Mouse (Mus musculus): Measurements from ENCODE around the gene Cuedc1. TPM values are rescaled to one million over a fixed set of nuclear protein-coding genes. Genes with fewer than 3 reads are reported as not detected.

Gene Cuedc1
- polyA plus RNA-seq (2015; fragmentation: Nextera tagmentation; extraction: Ambion mirVana) = 40.6 and 49.0 TPM in 2 replicates

DNA sequence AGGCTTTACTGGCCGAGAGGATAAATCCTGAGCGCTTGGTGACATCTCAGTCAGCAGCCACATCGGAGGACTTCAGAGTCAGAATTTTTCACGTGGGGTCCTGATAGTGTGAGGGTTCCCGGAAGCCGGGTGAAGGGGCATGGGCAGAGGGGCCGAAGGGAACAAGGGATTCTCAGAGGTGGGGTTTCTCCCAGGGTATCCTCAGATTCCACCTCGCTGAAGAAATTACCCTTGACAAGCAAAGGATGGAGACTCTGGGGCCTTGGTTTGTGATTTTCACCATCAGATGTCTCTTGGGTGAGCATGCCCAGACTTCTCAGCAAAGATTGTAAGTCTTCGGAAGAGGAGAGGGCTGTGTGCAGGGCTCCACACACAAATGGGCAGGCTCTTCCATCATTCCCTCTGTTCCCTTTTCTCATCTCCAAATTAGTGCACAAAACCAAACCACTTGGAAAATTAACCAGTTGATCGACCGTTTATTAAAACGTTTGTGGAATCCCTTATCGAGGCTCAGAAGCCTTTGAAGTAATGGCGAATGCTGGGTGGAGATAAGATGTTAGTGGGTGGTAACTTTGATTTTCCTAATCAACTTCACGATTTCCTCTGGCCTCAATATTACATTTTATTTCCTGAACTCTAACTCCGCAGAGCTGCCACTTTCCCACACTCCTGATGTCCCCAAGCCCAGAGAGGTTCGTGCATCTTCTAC is at the start of gene Cuedc1:
Gene Cuedc1 (plus strand): TSS at position 38 of the 709 bp plus-strand sequence.
- no peaks in the 10 kb centered on the region for H3K9me3 ChIP-seq (replicated peaks)
- H3K27me3 ChIP-seq (replicated peaks) = no peaks in the 10 kb centered on the region
- peak within 1 kb of the TSS; percentile 87 for H3K4me2 ChIP-seq
- H3K9ac ChIP-seq (replicated peaks) = peak within 1 kb of the TSS; percentile 93
- WGBS = 30% methylated on average over 17 of the region's 17 CpGs
- peak within 1 kb of the TSS; percentile 71 for H3K4me3 ChIP-seq (replicated peaks)
- H3K36me3 ChIP-seq = no peaks in the 10 kb centered on the region
- ATAC-seq (ENCODE audit: low FRiP score) = no peak
- peak within 1 kb of the TSS; percentile 92 for H3K27ac ChIP-seq (replicated peaks)
- H3K4me1 ChIP-seq = peaks cover 46% of the 10 kb centered on the region

DNA sequence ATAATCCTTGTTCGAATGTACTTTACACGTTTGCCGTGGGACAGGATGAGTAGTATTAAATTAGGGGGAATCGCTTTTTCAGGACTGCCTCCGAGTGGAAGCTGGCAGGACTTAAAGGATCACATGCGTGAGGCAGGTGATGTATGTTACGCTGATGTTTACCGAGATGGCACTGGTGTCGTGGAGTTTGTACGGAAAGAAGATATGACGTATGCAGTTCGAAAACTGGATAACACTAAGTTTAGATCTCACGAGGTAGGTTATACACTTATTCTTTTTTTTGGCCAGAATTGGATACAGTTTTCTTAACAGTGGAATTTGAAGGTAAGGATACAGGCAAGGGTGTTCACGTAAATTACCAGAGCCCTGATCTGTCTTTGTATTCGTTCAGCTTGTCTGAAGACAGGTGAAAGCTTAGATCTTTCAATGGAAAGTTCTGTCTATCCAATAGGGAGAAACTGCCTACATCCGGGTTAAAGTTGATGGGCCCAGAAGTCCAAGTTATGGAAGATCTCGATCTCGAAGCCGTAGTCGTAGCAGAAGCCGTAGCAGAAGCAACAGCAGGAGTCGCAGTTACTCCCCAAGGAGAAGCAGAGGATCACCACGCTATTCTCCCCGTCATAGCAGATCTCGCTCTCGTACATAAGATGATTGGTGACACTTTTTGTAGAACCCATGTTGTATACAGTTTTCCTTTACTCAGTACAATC is 48.7 kb upstream of the Cuedc1 start:
- Histone ChIP-seq H3K9ac (replicated peaks) (peak overlapping the region; percentile 99), H3K9me3 (replicated peaks) (no peaks in the 10 kb centered on the region), H3K4me2 (peak overlapping the region; percentile 64), H3K36me3 (peaks cover 16% of the 10 kb centered on the region), H3K4me3 (replicated peaks) (peak overlapping the region; percentile 72), H3K4me1 (peaks cover 44% of the 10 kb centered on the region), H3K27ac (replicated peaks) (0 out of 2 replicates have a peak overlapping the region, but pooled peaks have one; percentile 99), H3K27me3 (replicated peaks) (no peaks in the 10 kb centered on the region)
- 17% methylated on average over 26 of the region's 26 CpGs for WGBS
- no peak for ATAC-seq (ENCODE audit: low FRiP score)

DNA sequence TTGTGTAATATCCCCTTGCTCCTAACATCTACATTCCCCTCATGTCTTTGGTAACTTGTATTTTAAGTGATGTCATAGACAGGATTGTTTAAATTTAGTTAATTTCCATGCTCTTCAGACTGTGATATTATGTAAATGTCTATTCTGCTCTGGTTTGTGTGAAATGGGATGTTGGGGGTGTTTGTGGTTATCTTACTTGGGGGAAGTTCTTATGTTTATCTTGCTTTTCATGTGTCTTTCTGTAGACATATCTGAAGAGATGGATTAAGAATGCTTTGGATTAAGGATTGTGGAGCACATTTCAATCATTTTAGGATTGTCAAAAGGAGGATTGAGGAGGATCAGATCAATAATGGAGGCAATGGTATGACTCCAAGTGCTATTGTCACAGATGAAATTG is 48.1 kb upstream of the Cuedc1 start:
- Histone ChIP-seq H3K36me3 (peaks cover 16% of the 10 kb centered on the region), H3K27ac (replicated peaks) (no peak overlapping the region), H3K4me1 (peaks cover 44% of the 10 kb centered on the region), H3K9me3 (replicated peaks) (no peaks in the 10 kb centered on the region), H3K4me3 (replicated peaks) (peak overlapping the region; percentile 72; the same call in 1 of the 2 replicates), H3K27me3 (replicated peaks) (no peaks in the 10 kb centered on the region), H3K9ac (replicated peaks) (no peak overlapping the region), H3K4me2 (peak overlapping the region; percentile 64)
- ATAC-seq (ENCODE audit: low FRiP score) = no peak

DNA sequence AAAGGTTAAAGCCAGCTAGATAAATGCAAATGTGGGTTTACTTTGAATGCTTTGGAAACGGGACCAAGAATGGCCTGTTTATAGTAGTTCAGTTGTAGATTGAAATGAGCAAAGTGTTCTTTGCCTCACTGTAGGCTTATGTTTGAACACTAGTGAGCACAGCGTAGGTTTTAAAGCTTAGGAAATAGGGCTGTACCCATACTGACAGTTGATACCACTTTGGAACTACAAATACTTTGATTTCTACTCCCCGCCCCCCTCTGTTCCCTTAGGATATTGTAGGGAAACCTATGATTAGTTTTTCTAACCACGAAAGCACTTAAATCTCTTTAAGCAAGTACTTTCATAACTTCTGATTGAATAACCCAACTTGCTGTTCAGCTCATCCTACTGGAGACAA is 45.2 kb upstream of the Cuedc1 start:
- ATAC-seq (ENCODE audit: low FRiP score) = no peak
- Histone ChIP-seq H3K9ac (replicated peaks) (no peak overlapping the region), H3K4me1 (peaks cover 33% of the 10 kb centered on the region), H3K27me3 (replicated peaks) (no peaks in the 10 kb centered on the region), H3K4me2 (no peak overlapping the region), H3K36me3 (peaks cover 16% of the 10 kb centered on the region), H3K9me3 (replicated peaks) (no peaks in the 10 kb centered on the region), H3K4me3 (replicated peaks) (no peak overlapping the region), H3K27ac (replicated peaks) (no peak overlapping the region)
- 81% methylated on average over 4 of the region's 4 CpGs for WGBS

DNA sequence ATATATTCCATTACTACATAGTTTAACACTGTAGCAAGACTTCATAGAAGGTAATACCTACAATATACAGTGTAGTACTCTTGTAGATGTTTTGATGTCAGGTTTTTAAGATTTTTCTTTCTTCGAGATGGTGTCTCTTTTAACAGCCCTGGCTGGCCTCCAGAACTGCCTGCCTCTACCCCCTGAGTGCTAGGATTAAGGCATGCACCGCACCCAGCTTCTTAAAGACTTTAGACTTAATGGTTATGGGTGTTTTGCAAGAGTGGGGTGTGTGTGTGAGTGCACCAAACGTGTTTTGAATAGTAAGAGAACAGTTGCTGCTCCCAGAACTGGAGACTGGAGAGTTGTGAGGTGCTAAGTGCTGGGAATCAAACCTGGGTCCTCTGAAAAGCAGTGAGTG is 44.0 kb upstream of the Cuedc1 start:
- peaks cover 32% of the 10 kb centered on the region for H3K4me1 ChIP-seq
- ATAC-seq (ENCODE audit: low FRiP score) = no peak
- no peaks in the 10 kb centered on the region for H3K27me3 ChIP-seq (replicated peaks)

DNA sequence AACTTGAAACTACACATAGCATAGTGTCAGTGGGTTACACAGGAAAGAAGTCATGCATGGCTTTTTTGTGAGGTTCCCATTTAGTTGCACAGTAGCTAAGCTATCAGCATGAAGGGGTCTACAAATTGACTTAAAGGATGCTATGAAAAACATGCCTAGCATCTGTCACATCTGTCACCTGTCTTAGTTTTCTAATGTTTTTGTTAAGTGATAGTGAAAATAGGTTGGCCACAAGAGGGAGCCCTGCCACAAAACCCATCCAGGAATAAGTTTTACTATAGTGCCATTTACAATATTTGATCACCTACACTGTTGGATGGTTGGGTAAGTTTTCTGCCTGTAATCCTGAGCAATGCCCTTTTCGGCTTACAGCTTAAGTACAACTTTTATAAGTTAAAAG is 43.3 kb upstream of the Cuedc1 start:
- H3K36me3 ChIP-seq = peaks cover 16% of the 10 kb centered on the region
- H3K27ac ChIP-seq (replicated peaks) = no peak overlapping the region
- H3K4me2 ChIP-seq = no peak overlapping the region
- peaks cover 24% of the 10 kb centered on the region for H3K4me1 ChIP-seq
- no peak overlapping the region for H3K4me3 ChIP-seq (replicated peaks)
- no peak for ATAC-seq (ENCODE audit: low FRiP score)
- no peaks in the 10 kb centered on the region for H3K27me3 ChIP-seq (replicated peaks)
- whole genome bisulfite sequencing = 83% methylated on average over 1 of the region's 1 CpGs
- H3K9me3 ChIP-seq (replicated peaks) = no peaks in the 10 kb centered on the region
- H3K9ac ChIP-seq (replicated peaks) = no peak overlapping the region

More for the DNA sequence above, 44.0 kb upstream of the Cuedc1 start:
- Histone ChIP-seq H3K9ac (replicated peaks) (no peak overlapping the region), H3K36me3 (peaks cover 16% of the 10 kb centered on the region), H3K27ac (replicated peaks) (no peak overlapping the region), H3K9me3 (replicated peaks) (no peaks in the 10 kb centered on the region), H3K4me3 (replicated peaks) (no peak overlapping the region), H3K4me2 (no peak overlapping the region)
- WGBS = 54% methylated on average over 3 of the region's 3 CpGs

DNA sequence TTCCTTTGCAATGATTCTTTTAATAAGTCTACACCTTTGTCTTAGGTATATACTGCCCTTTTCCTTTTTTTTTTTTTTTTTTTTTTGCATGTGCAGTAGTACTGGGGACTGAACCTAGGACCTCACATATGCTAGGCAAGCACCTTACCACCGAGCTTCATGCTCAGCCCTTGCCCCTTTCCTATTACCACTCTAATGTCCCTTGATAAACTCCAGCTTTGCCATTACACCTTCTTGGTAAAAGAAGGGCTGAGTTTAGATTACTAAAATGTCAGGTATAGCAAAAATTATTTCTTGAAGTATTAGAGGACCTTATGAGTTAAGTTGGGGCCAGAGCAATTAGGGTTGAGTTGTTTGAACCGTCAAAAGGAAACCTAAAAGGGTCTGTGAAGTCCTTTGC is 42.1 kb upstream of the Cuedc1 start:
- Histone ChIP-seq H3K4me2 (no peak overlapping the region), H3K4me3 (replicated peaks) (no peak overlapping the region), H3K27ac (replicated peaks) (no peak overlapping the region), H3K27me3 (replicated peaks) (no peaks in the 10 kb centered on the region), H3K9me3 (replicated peaks) (no peaks in the 10 kb centered on the region), H3K9ac (replicated peaks) (no peak overlapping the region), H3K4me1 (peaks cover 16% of the 10 kb centered on the region), H3K36me3 (peaks cover 11% of the 10 kb centered on the region)
- 91% methylated on average over 2 of the region's 2 CpGs for WGBS
- no peak for ATAC-seq (ENCODE audit: low FRiP score)

DNA sequence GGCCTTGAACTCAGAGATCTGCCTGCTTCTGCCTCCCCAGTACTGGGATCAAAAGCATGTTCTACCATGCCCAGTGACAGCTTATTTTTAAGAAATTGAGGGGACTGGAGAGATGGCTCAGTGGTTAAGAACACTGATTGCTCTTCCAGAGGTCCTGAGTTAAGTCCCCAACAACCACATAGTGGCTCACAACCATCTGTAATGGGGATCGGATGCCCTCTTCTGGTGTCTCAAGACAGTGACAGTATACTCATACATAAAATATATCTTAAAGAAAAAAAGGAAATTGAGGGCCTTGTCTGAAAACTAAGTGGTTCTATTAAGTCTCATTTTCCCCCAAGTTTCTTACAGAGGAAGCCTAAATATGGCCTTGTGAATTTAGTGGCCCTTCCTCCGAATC is 40.1 kb upstream of the Cuedc1 start:
- Histone ChIP-seq H3K27ac (replicated peaks) (no peak overlapping the region), H3K36me3 (no peaks in the 10 kb centered on the region), H3K27me3 (replicated peaks) (no peaks in the 10 kb centered on the region), H3K4me3 (replicated peaks) (no peak overlapping the region), H3K4me2 (no peak overlapping the region), H3K9ac (replicated peaks) (no peak overlapping the region), H3K4me1 (peaks cover 4% of the 10 kb centered on the region; the same call in 1 of the 2 replicates), H3K9me3 (replicated peaks) (no peaks in the 10 kb centered on the region)
- 82% methylated on average over 2 of the region's 2 CpGs for WGBS
- no peak for ATAC-seq (ENCODE audit: low FRiP score)

DNA sequence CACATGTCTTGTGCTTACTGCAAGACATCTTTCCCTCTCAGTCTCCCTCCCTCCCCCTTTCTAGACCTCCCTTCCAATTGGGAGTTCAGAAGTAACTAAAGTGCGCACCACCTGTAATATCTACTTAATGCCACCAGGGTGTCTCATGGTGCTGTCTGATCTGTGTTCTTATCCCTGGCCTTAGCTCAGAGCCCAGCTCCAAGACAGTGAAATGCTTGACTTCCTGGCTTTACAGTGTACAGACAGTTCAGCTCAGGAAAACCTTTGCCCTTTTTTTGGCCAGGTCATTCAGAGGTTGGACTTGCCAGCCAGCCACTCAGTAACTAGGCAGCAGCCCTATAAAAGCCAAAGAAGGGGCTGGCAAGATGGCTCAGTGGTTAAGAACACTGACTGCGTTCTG is 38.7 kb upstream of the Cuedc1 start:
- peak; percentile 69; the same call in 1 of the 2 replicates for ATAC-seq (ENCODE audit: low FRiP score)
- no peak overlapping the region for H3K27ac ChIP-seq (replicated peaks)
- H3K4me3 ChIP-seq (replicated peaks) = no peak overlapping the region
- WGBS = 46% methylated on average over 2 of the region's 2 CpGs
- H3K27me3 ChIP-seq (replicated peaks) = no peaks in the 10 kb centered on the region
- no peaks in the 10 kb centered on the region for H3K4me1 ChIP-seq
- no peaks in the 10 kb centered on the region for H3K36me3 ChIP-seq
- no peak overlapping the region for H3K4me2 ChIP-seq
- no peaks in the 10 kb centered on the region for H3K9me3 ChIP-seq (replicated peaks)
- H3K9ac ChIP-seq (replicated peaks) = no peak overlapping the region

DNA sequence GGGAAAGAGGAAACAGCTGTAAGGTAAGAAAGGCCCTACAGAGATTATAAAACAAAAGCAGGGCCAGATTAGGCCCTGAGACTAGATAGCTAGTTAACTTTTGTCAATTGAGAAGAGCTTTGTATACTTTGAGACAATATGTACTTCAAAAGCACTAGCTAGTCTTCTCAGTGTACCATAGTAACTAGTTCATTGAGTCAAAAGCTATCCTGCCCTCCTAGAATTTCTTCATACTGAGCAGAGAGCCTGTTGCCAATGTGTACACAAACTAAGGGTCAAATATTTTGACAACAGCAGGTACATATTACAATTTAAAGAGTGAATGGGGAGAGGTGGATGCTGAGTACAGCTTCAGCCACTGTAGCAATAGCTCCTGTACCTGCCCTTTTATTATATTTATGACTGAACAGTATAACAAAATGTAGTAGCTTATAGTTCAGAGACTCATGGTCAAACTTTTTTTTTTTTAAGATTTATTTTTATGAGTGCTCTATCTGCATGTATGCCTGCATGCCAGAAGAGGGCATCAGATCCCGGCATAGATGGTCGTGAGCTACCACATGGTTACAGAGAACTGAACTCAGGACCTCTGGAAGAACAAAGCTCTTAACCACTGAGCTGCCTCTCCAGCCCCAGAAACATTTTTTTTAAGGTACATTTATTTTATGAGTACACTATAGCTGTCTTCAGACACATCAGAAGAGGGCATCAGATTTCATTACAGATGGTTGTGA is 35.8 kb upstream of the Cuedc1 start:
- Histone ChIP-seq H3K4me1 (peaks cover 4% of the 10 kb centered on the region; the same call in 1 of the 2 replicates), H3K4me3 (replicated peaks) (no peak overlapping the region), H3K27ac (replicated peaks) (no peak overlapping the region), H3K27me3 (replicated peaks) (no peaks in the 10 kb centered on the region), H3K9me3 (replicated peaks) (no peaks in the 10 kb centered on the region), H3K36me3 (no peaks in the 10 kb centered on the region), H3K4me2 (no peak overlapping the region), H3K9ac (replicated peaks) (no peak overlapping the region)
- WGBS = 86% methylated on average over 2 of the region's 2 CpGs
- no peak for ATAC-seq (ENCODE audit: low FRiP score)

DNA sequence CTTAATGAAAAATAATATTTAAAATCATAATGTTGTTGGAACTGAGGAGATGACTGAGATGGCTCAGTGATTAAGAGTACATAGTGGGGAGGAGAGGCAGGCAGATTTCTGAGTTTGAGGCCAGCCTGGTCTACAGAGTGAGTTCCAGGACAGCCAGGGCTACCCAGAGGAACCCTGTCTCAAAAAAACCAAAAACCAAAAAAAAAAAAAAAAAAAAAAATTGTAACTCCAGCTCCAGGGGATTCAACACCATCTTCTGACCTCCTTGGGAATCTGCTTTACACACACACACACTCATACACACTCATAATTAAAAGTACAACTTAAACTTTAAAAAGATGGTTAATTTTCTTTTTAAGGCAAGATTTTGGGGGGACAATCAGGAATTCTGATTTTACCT is 32.1 kb upstream of the Cuedc1 start:
- H3K9ac ChIP-seq (replicated peaks) = no peak overlapping the region
- H3K36me3 ChIP-seq = no peaks in the 10 kb centered on the region
- H3K27me3 ChIP-seq (replicated peaks) = no peaks in the 10 kb centered on the region
- no peak overlapping the region for H3K4me3 ChIP-seq (replicated peaks)
- H3K9me3 ChIP-seq (replicated peaks) = no peaks in the 10 kb centered on the region
- no peak overlapping the region for H3K27ac ChIP-seq (replicated peaks)
- peaks cover 25% of the 10 kb centered on the region for H3K4me1 ChIP-seq
- no peak for ATAC-seq (ENCODE audit: low FRiP score)
- H3K4me2 ChIP-seq = no peak overlapping the region
